ENCODE assay signal across 10 mouse cellular contexts in genomic region chr13:69559291-69559961, GRCm38 (mm10). TPM values are rescaled to one million over a fixed set of nuclear protein-coding genes. Genes with fewer than 3 reads are reported as not detected.
DNase-seq lines count a peak whose midpoint lies in the region; ATAC-seq and TF ChIP-seq lines count a peak whose summit lies in the region.
"Had no signal": no experiment of that assay in that cellular context is flagged by ENCODE, and none has a peak within 500 bp of the region (broad histone marks: within the 10 kb centered on the region; RNA-seq: fewer than 3 reads in every experiment).

No protein-coding gene starts in this region.

- peak overlapping the region; percentile 81 for H3K27ac ChIP-seq in layer of hippocampus, adult 2 months
- peak overlapping the region; percentile 75 for H3K27ac ChIP-seq in cortical plate, adult 2 months (ENCODE audit: insufficient read depth, low read length)
- H3K27ac ChIP-seq in hindbrain, embryonic 15.5 days (replicated peaks), result no peak overlapping the region
- no peak overlapping the region for H3K27ac ChIP-seq in neural tube, embryonic 15.5 days (replicated peaks)
- H3K27ac ChIP-seq: liver, embryonic 12.5 days had no signal

- WGBS in hindbrain, embryonic 15.5 days, result 15% methylated on average over 13 of the region's 13 CpGs
- 32% methylated on average over 13 of the region's 13 CpGs for WGBS in neural tube, embryonic 15.5 days

- no peak overlapping the region for H3K9ac ChIP-seq in hindbrain, embryonic 15.5 days
- H3K9ac ChIP-seq in neural tube, embryonic 15.5 days (replicated peaks), result no peak overlapping the region
- H3K9ac ChIP-seq: liver, embryonic 12.5 days had no signal

- H3K36me3 ChIP-seq in hindbrain, embryonic 15.5 days, result no peaks in the 10 kb centered on the region
- H3K36me3 ChIP-seq in neural tube, embryonic 15.5 days, result no peaks in the 10 kb centered on the region
- H3K36me3 ChIP-seq: liver, embryonic 12.5 days had no signal

- no peak for DNase-seq in layer of hippocampus, adult 2 months (ENCODE audit: low spot score in 2 of 2)
- DNase-seq in layer of hippocampus, adult 8-10 months (ENCODE audit: low spot score in 2 of 2), result no peak
- DNase-seq in cerebellum, adult 9-10 months, result no peak
- DNase-seq in thymus, postnatal 36 days, result no peak

- TF ChIP-seq CTCF in layer of hippocampus, adult 2 months (conservative IDR thresholded peaks at IDR 0.05), result no peak
- no peak for TF ChIP-seq CTCF in cortical plate, adult 2 months (IDR thresholded peaks at IDR 0.05; ENCODE audit: extremely low read depth, insufficient read depth, low read length)

- no peak overlapping the region for H3K4me2 ChIP-seq in hindbrain, embryonic 15.5 days
- no peak overlapping the region for H3K4me2 ChIP-seq in neural tube, embryonic 15.5 days
- H3K4me2 ChIP-seq: liver, embryonic 12.5 days had no signal

- H3K27me3 ChIP-seq in hindbrain, embryonic 15.5 days, result no peaks in the 10 kb centered on the region
- no peaks in the 10 kb centered on the region for H3K27me3 ChIP-seq in neural tube, embryonic 15.5 days (replicated peaks)

- H3K4me3 ChIP-seq in layer of hippocampus, adult 2 months, result no peak overlapping the region
- no peak overlapping the region for H3K4me3 ChIP-seq in cortical plate, adult 2 months (ENCODE audit: insufficient read depth, low read length)
- no peak overlapping the region for H3K4me3 ChIP-seq in hindbrain, embryonic 15.5 days
- no peak overlapping the region for H3K4me3 ChIP-seq in neural tube, embryonic 15.5 days (replicated peaks)
- H3K4me3 ChIP-seq: liver, embryonic 12.5 days; myocyte had no signal

- TF ChIP-seq POLR2A in cortical plate, adult 2 months (IDR thresholded peaks at IDR 0.05; ENCODE audit: extremely low read depth, insufficient read depth, low read length), result no peak

- no peaks in the 10 kb centered on the region for H3K9me3 ChIP-seq in hindbrain, embryonic 15.5 days
- no peaks in the 10 kb centered on the region for H3K9me3 ChIP-seq in neural tube, embryonic 15.5 days (replicated peaks)
- H3K9me3 ChIP-seq: liver, embryonic 12.5 days had no signal

- H3K4me1 ChIP-seq in cortical plate, adult 2 months (ENCODE audit: control insufficient read depth, insufficient read depth, low read length), result peaks cover 2% of the 10 kb centered on the region
- H3K4me1 ChIP-seq in hindbrain, embryonic 15.5 days (replicated peaks), result peaks cover 7% of the 10 kb centered on the region
- H3K4me1 ChIP-seq in neural tube, embryonic 15.5 days, result peaks cover 7% of the 10 kb centered on the region

- ATAC-seq in hindbrain, embryonic 15.5 days (ENCODE audit: low FRiP score, low read depth), result peak; percentile 55; the same call in 1 of the 2 replicates
- peak; percentile 39; the same call in 1 of the 2 replicates for ATAC-seq in neural tube, embryonic 15.5 days (ENCODE audit: low FRiP score)
- no peak for ATAC-seq in CD4-positive, CD25-positive, alpha-beta regulatory T cell, adult 4 months
- ATAC-seq: liver, embryonic 12.5 days had no signal

RNA-seq across cellular contexts. Expression of gene Tent4a, which starts 25.0 kb away (rescaled TPM):
- 10 to 100 TPM; 44.0 to 46.4 TPM for total RNA-seq in layer of hippocampus, adult 2 months (2021)
- total RNA-seq in layer of hippocampus, adult 8-10 months (2022), result 10 to 100 TPM; 43.8 to 51.2 (median 47.3) TPM
- polyA plus RNA-seq in cortical plate, adult 2 months (2012; rRNA removed), result 25.4 and 26.3 TPM in 2 replicates
- polyA plus RNA-seq in hindbrain, embryonic 15.5 days (2015; fragmentation: Nextera tagmentation; extraction: Ambion mirVana), result 7.1 and 7.3 TPM in 2 replicates
- 6.2 and 6.5 TPM in 2 replicates for polyA plus RNA-seq in neural tube, embryonic 15.5 days (2015; fragmentation: Nextera tagmentation; extraction: Ambion mirVana)
- 1 to 10 TPM; 4.4 to 5.6 TPM for polyA plus RNA-seq in CD4-positive, CD25-positive, alpha-beta regulatory T cell, adult 4 months (2017; shearing (Covaris generic))

RNA-seq across cellular contexts. Expression of gene Nsun2, which starts 25.9 kb away (rescaled TPM):
- 10 to 100 TPM; 99.2 to 99.8 TPM for total RNA-seq in layer of hippocampus, adult 2 months (2021)
- 100 to 1,000 TPM in 2 of 4 experiments, 10 to 100 TPM in 2; 86.2 to 110 (median 100) TPM for total RNA-seq in layer of hippocampus, adult 8-10 months (2022)
- 62.9 and 63.7 TPM in 2 replicates for polyA plus RNA-seq in cortical plate, adult 2 months (2012; rRNA removed)
- polyA plus RNA-seq in hindbrain, embryonic 15.5 days (2015; fragmentation: Nextera tagmentation; extraction: Ambion mirVana), result 73.5 and 74.6 TPM in 2 replicates
- polyA plus RNA-seq in neural tube, embryonic 15.5 days (2015; fragmentation: Nextera tagmentation; extraction: Ambion mirVana), result 74.6 and 92.6 TPM in 2 replicates
- 10 to 100 TPM; 26.3 to 30.7 TPM for polyA plus RNA-seq in CD4-positive, CD25-positive, alpha-beta regulatory T cell, adult 4 months (2017; shearing (Covaris generic))

RNA-seq across cellular contexts. Expression of gene Srd5a1, which starts 51.8 kb away (rescaled TPM):
- total RNA-seq in layer of hippocampus, adult 2 months (2021), result 1 to 10 TPM; 8.2 to 8.6 TPM
- 10 to 100 TPM in 1 of 4 experiments, 1 to 10 TPM in 3; 8.0 to 10.7 (median 8.9) TPM for total RNA-seq in layer of hippocampus, adult 8-10 months (2022)
- polyA plus RNA-seq in cortical plate, adult 2 months (2012; rRNA removed), result 14.1 and 14.7 TPM in 2 replicates
- 27.9 and 30.8 TPM in 2 replicates for polyA plus RNA-seq in hindbrain, embryonic 15.5 days (2015; fragmentation: Nextera tagmentation; extraction: Ambion mirVana)
- 26.4 and 27.5 TPM in 2 replicates for polyA plus RNA-seq in neural tube, embryonic 15.5 days (2015; fragmentation: Nextera tagmentation; extraction: Ambion mirVana)
- polyA plus RNA-seq in CD4-positive, CD25-positive, alpha-beta regulatory T cell, adult 4 months (2017; shearing (Covaris generic)), result 1 to 10 TPM in 1 of 2 experiments, under 1 TPM in 1; 0.32 to 1.9 TPM

Comparison
In these comparisons a context has a peak if more than half of its experiments do, and no peak if none do; other contexts are left out.
1. H3K27ac ChIP-seq: peak in layer of hippocampus, adult 2 months (single experiment) and cortical plate, adult 2 months (single experiment); none in hindbrain, embryonic 15.5 days (single experiment) and neural tube, embryonic 15.5 days (single experiment).